Mouse (Mus musculus): ENCODE results near the gene Edem2. TPM values are rescaled to one million over a fixed set of nuclear protein-coding genes. Genes with fewer than 3 reads are reported as not detected.

Gene Edem2
- polyA plus RNA-seq (2017; shearing (Covaris generic)) = 74.1 TPM

DNA sequence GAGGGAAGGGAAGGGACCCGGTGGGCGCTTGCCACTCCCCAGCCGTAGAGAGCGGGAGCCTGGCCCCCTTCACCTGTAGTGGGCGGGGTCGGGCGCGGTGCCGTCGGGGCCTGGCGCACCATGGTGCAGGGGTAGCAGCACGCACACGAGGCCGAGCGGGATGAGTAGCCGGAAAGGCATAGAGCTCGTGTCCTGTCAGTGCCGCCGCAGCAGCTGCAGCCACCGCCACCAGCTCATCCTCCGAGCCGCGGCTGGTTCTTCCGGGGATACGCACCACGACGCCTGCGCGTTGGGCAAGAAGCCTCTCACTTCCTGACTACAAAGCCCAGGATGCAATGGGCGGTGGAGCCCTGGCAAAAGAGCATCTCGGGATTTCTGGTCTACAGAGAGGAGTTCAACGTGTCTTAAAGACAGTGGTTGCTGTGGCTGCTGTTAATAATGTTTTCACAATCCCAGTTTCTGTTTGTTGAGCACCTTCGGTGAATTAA is at the start of gene Edem2:
Gene Edem2, minus strand, starts transcription at position 318 of the 488 bp plus-strand sequence.

DNA sequence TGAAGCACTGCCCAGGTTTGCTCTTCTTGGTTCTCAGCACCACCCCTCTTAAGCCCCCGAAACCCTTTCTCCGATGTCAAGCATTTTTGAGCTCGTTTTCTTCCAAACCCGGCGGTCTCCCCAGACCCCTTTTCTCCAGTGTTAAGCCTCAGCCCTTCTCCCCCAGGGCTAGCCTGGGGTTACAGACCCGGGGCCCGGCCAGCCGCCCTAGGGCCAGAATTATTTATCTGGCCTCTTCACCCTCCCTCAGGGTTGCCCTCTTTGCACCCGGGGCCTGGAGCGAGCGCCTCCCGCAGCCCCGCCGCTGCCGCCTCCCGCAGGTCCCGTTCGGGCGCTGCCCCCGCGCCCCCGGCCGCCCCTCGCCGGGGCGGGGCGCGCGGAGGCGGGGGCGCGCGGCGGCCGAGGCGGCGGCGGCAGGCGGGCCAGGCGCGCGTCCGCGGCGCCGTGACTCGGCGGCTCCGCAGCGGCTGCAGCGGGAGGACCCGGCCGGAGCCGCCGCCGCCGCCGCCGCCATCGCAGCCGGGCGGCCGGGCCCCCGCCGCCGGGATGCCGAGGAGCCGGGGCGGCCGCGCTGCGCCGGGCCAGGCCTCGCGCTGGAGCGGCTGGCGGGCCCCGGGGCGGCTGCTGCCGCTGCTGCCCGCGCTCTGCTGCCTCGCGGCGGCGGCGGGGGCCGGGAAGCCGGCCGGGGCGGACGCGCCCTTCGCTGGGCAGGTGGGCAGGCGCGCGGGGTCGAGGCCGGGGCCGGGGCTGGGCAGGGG is 45.8 kb upstream of the Edem2 start, which contains the start of gene Mmp24:
Gene Mmp24, plus strand, starts transcription at position 416 of the 758 bp plus-strand sequence.

DNA sequence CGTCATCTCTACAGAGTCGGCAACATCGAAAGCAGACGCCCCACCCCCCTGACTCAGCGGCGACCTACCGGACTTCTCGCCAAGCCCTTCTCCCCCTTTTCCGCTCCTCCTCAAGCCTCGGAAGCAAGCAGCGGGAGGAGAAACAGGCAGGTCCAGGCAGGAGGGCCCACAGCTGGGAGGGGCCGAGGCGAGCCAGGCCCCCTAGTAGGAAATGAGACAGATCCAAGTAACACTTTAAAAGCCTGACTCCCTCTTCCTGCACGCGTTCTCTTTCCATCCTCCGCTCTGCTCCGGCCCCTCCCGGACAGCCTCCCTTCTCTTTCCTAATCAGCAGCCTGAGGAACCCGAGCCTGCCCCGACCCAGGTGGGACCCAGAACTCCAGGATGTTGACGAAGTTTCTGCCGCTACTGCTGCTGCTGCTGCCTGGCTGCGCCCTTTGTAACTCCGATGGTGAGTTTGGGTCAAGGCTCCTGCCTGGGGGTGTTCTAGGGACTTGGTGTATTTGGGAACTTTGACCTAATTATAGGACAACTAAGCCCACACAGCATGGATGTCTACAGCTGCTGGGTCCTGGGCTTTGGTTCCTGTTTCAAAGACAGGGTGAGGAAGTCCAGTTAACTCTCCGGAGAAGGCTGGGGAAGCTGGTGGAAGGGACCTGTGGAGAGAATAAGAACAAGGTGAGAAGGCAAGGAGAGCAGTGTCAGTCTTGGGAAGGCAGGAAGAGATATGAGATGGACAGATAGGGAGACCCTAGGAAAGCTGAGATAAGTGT is 21.9 kb upstream of the Edem2 start, which contains the start of gene Procr:
Gene Procr, plus strand, starts transcription at position 104 of the 773 bp plus-strand sequence.

DNA sequence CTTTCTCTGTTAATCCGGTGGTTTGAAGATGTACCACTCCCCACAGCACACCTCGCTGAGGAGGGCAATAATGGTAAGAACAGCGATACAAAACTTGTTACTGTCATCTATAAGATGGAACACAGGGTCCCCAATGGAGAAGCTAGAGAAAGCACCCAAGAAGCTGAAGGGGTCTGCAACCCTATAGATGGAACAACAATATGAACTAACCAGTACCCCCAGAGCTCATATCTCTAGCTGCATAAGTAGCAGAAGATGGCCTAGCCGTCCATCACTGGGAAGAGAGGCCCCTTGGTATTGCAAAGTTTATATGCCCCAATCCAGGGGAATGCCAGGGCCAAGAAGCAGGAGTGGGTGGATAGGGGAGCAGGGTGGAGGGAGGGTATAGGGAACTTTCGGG is 6.5 kb upstream of the Edem2 start, which contains the start of gene Gm17581:
Gene Gm17581, minus strand, starts transcription at position 101 of the 400 bp plus-strand sequence.

DNA sequence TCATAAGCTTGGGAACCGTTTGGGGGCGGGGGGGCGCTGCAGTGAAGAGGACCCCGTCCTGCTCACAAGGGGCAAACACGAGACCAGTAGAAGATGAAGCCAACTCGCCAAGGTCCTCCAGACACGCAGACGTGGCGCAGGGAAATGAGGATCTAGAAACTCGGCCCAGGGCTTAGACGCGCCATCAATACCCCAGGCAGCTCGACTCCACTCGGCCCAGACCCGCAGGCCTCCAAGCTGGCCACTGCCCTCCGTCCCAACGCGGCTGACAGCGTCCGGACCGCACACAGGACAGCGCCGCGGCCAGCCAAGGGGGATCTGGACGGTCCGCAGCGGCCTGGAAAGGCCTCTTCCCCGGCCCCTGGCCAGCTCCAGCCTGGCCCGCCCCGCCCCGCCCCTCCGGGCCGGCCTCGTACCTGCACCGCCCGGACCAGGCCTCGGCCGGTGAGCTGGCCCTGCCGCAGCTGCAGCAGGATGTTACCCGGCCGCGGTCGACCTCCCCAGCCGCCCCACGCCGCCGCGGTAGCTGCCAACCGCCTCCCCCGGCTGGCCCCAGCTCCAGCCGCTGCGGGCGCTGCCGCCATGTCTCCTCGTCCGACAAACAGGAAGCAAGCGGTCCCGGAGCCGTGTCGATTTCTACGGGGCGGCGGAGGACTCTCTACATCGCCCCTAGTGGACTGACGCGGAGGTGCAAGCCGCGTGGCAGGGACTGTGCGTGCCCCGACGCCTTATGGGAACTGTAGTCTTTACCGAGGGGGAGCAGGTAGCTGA is 37.4 kb downstream of the Edem2 start, which contains the start of gene Trpc4ap:
Gene Trpc4ap, minus strand, starts transcription at position 662 of the 771 bp plus-strand sequence.

Other genes with a start within 250 kb of the Edem2 start
- 37.0 TPM for gene Acss2, start 211.5 kb downstream of the Edem2 start, polyA plus RNA-seq (2017; shearing (Covaris generic))
- gene Ggt7, start 211.2 kb downstream of the Edem2 start, polyA plus RNA-seq (2017; shearing (Covaris generic)) = 19.8 TPM
- gene Gss, start 136.7 kb downstream of the Edem2 start, polyA plus RNA-seq (2017; shearing (Covaris generic)) = 19.4 TPM
- gene Myh7b, start 118.3 kb downstream of the Edem2 start, polyA plus RNA-seq (2017; shearing (Covaris generic)) = 0.19 TPM
- 70.5 TPM for gene Trpc4ap, start 37.1 kb downstream of the Edem2 start, polyA plus RNA-seq (2017; shearing (Covaris generic))
- gene Gm17581, start 6.4 kb upstream of the Edem2 start, polyA plus RNA-seq (2017; shearing (Covaris generic)) = not detected
- gene Procr, start 21.6 kb upstream of the Edem2 start, polyA plus RNA-seq (2017; shearing (Covaris generic)) = not detected
- 0.07 TPM for gene Mmp24, start 45.9 kb upstream of the Edem2 start, polyA plus RNA-seq (2017; shearing (Covaris generic))
- gene BC029722, start 90.0 kb upstream of the Edem2 start, polyA plus RNA-seq (2017; shearing (Covaris generic)) = 53.0 TPM
- 250 TPM for gene Eif6, start 97.5 kb upstream of the Edem2 start, polyA plus RNA-seq (2017; shearing (Covaris generic))
- gene Fam83c, start 105.4 kb upstream of the Edem2 start, polyA plus RNA-seq (2017; shearing (Covaris generic)) = not detected
- 52.5 TPM for gene Uqcc1, start 200.8 kb upstream of the Edem2 start, polyA plus RNA-seq (2017; shearing (Covaris generic))
- gene Gm15557, start 211.3 kb upstream of the Edem2 start, polyA plus RNA-seq (2017; shearing (Covaris generic)) = not detected
- not detected for gene Gdf5, start 215.9 kb upstream of the Edem2 start, polyA plus RNA-seq (2017; shearing (Covaris generic))
- gene Cep250, start 227.0 kb upstream of the Edem2 start, polyA plus RNA-seq (2017; shearing (Covaris generic)) = 60.0 TPM

All from CD4-positive, CD25-positive, alpha-beta regulatory T cell, adult 9 weeks (primary cell).